Mouse (Mus musculus): Measurements from ENCODE around the gene Arpp21. TPM values are rescaled to one million over a fixed set of nuclear protein-coding genes. Genes with fewer than 3 reads are reported as not detected.
"Not testable (repeated sequence)": the region's sequence is repeated elsewhere in the genome, so short reads cannot be mapped to it uniquely, and the experiment has no call there.

The Arpp21 gene
- total and polyA plus RNA-seq, 3 experiments: 0.99 to 1.3 (median 1.0) TPM

DNA sequence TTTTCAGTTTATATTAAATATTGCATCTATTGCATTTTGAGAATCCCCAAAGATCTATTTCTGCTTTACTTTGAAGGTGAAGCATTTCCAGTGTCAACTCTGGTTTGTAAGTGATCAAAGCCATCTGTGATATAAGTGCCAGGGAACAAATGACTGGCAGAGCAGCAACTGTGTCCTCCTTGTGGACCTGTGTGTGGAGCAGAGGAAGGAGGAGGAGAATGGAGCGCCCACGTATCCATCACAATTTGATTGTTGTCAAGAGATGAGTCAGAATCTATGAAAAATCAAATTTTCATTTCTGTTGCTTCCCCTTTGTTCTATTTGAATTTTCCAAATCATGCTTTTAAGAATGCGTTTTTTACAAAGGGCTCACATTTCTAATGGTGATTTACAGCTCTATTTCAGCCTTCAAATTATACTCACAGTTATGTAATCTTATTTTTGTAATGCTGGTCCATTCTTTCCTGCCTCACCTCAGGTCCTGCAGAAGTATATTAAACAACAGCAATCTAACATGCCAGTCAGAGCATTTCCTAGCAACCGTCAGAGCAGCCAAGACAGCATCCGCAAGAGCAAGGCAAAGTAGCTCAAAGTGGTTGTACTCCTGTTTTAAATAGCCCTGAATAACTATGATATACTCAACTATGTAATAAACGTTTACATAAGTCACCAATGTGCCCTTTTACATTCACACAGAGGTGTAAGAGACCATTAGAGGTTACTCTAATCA is 174.9 kb downstream of the Arpp21 start:
- no peak for TF ChIP-seq EP300 (IDR thresholded peaks at IDR 0.05; ENCODE audit: insufficient read depth, low read depth, low read length)
- TF ChIP-seq CTCF (IDR thresholded peaks at IDR 0.05): no peak
- Histone ChIP-seq H3K4me1 (ENCODE audit: control insufficient read depth, insufficient read depth, low read length) (no peaks in the 10 kb centered on the region), H3K36me3 (ENCODE audit: control insufficient read depth, insufficient read depth, low read length) (no peaks in the 10 kb centered on the region), H3K4me3 (no peak overlapping the region), H3K27ac (no peak overlapping the region), H3K79me2 (replicated peaks; ENCODE audit: control insufficient read depth, insufficient read depth, low read length) (no peaks in the 10 kb centered on the region), H3K27me3 (ENCODE audit: control insufficient read depth, insufficient read depth, low read length) (no peaks in the 10 kb centered on the region), H3K9ac (ENCODE audit: low read depth, low read length) (no peak overlapping the region)
- intact Hi-C loops (cut with DNase I): no loop called here
- DNase-seq: no peak
- 67% methylated on average over 6 of the region's 6 CpGs for WGBS

DNA sequence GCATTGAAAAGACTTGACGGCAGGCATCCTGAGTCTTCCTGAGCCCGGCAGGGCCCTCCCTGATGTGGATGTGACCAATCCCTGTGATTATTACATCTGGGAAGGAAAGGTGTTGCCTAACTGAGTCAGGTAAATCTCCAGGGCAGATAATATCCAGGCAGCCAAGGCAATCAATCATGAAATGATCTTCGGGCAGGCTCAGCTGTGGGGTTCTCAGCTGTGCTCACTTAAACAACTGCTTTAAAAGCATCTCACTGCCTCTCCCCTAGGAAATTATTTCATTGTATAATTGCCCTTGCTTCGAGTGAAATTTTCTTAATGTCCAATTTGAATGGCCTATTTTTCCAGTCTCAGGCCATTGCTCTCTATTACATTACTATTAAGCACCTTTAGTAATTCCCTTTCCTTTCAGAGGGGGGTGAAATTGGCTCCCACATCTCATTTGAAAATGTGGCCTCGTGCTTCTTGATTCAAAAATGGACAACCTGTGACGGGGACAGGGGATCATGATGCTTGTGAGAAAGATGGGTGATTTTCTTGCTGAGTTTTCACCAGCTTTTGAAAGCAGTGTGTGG is 180.8 kb downstream of the Arpp21 start:
- Histone ChIP-seq H3K27me3 (ENCODE audit: control insufficient read depth, insufficient read depth, low read length) (no peaks in the 10 kb centered on the region), H3K4me3 (no peak overlapping the region), H3K9ac (ENCODE audit: low read depth, low read length) (no peak overlapping the region), H3K4me1 (ENCODE audit: control insufficient read depth, insufficient read depth, low read length) (no peaks in the 10 kb centered on the region), H3K36me3 (ENCODE audit: control insufficient read depth, insufficient read depth, low read length) (no peaks in the 10 kb centered on the region), H3K27ac (no peak overlapping the region), H3K79me2 (replicated peaks; ENCODE audit: control insufficient read depth, insufficient read depth, low read length) (no peaks in the 10 kb centered on the region)
- DNase-seq: no peak
- intact Hi-C loops (cut with DNase I): no loop called here
- WGBS: 81% methylated on average over 6 of the region's 6 CpGs
- no peak for TF ChIP-seq POLR2A (IDR thresholded peaks at IDR 0.05; ENCODE audit: insufficient read depth, low read depth, low read length)
- no peak for TF ChIP-seq CTCF (IDR thresholded peaks at IDR 0.05)
- no peak for TF ChIP-seq EP300 (IDR thresholded peaks at IDR 0.05; ENCODE audit: insufficient read depth, low read depth, low read length)

- TF ChIP-seq EP300 (IDR thresholded peaks at IDR 0.05; ENCODE audit: insufficient read depth, low read depth, low read length): no peak
- no peak for TF ChIP-seq POLR2A (IDR thresholded peaks at IDR 0.05; ENCODE audit: insufficient read depth, low read depth, low read length)
- TF ChIP-seq CTCF (IDR thresholded peaks at IDR 0.05): no peak
Measured at GRCm38 (mm10) chr9:112047903-112048467, 187.8 kb downstream of the Arpp21 start.

DNA sequence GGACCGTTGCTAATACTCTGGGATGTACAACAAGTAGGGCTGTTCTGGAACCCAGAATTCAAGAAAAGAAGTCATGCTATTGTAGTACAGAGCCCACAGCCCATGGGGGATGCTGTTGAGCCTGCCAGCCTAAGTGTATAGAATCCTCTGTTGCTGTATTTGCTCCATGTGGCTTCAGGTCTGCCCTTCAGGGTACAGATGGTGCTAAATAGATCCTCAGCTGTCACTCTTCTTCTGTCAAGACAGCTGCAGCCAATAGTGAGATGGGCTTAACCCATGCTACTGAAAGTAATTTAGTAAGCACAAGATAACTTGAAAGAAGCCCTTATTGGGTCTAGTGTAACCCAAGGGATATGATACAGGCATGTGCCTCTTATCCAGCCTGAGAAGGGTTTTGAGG is 195.2 kb downstream of the Arpp21 start:
- no peak overlapping the region for H3K4me3 ChIP-seq
- WGBS: 67% methylated on average over 1 of the region's 1 CpGs
- intact Hi-C loops (cut with DNase I): no loop called here
- TF ChIP-seq POLR2A (IDR thresholded peaks at IDR 0.05; ENCODE audit: insufficient read depth, low read depth, low read length) (no peak), EP300 (IDR thresholded peaks at IDR 0.05; ENCODE audit: insufficient read depth, low read depth, low read length) (no peak), CTCF (IDR thresholded peaks at IDR 0.05) (no peak)
- H3K27ac ChIP-seq: no peak overlapping the region
- no peak overlapping the region for H3K9ac ChIP-seq (ENCODE audit: low read depth, low read length)
- H3K27me3 ChIP-seq (ENCODE audit: control insufficient read depth, insufficient read depth, low read length): no peaks in the 10 kb centered on the region
- no peaks in the 10 kb centered on the region for H3K79me2 ChIP-seq (replicated peaks; ENCODE audit: control insufficient read depth, insufficient read depth, low read length)
- no peaks in the 10 kb centered on the region for H3K4me1 ChIP-seq (ENCODE audit: control insufficient read depth, insufficient read depth, low read length)
- no peaks in the 10 kb centered on the region for H3K36me3 ChIP-seq (ENCODE audit: control insufficient read depth, insufficient read depth, low read length)
- DNase-seq: no peak

More at GRCm38 (mm10) chr9:112047903-112048467, 187.8 kb downstream of the Arpp21 start:
- no peak for DNase-seq
- Histone ChIP-seq H3K79me2 (replicated peaks; ENCODE audit: control insufficient read depth, insufficient read depth, low read length) (no peaks in the 10 kb centered on the region), H3K9ac (ENCODE audit: low read depth, low read length) (no peak overlapping the region), H3K27ac (no peak overlapping the region), H3K4me3 (no peak overlapping the region), H3K4me1 (ENCODE audit: control insufficient read depth, insufficient read depth, low read length) (no peaks in the 10 kb centered on the region), H3K36me3 (ENCODE audit: control insufficient read depth, insufficient read depth, low read length) (no peaks in the 10 kb centered on the region), H3K27me3 (ENCODE audit: control insufficient read depth, insufficient read depth, low read length) (no peaks in the 10 kb centered on the region)
- 77% methylated on average over 9 of the region's 9 CpGs for WGBS
- intact Hi-C loops (cut with DNase I): no loop called here

DNA sequence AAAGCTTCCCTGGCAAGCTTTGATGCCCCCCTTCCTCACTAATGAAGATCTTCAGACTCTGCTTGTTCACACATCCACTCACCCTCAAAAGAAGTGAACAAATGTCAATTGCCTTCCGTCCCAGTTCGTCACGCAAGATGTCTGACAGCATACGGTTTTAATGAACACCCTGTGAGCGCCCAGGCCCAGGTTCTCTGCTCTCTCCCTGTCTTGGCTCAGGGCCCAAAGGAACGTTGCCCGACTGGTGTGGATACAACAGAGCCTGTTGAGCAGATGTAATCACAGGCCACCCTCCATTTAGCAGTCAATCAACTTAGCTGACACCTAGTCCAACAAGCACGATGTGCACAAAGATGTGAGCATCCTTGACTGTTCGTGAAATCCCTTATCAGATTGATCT is 198.0 kb downstream of the Arpp21 start:
- intact Hi-C loops (cut with DNase I): no loop called here
- Histone ChIP-seq H3K4me1 (ENCODE audit: control insufficient read depth, insufficient read depth, low read length) (no peaks in the 10 kb centered on the region), H3K27ac (no peak overlapping the region), H3K9ac (ENCODE audit: low read depth, low read length) (no peak overlapping the region), H3K36me3 (ENCODE audit: control insufficient read depth, insufficient read depth, low read length) (no peaks in the 10 kb centered on the region), H3K27me3 (ENCODE audit: control insufficient read depth, insufficient read depth, low read length) (no peaks in the 10 kb centered on the region), H3K4me3 (no peak overlapping the region), H3K79me2 (replicated peaks; ENCODE audit: control insufficient read depth, insufficient read depth, low read length) (no peaks in the 10 kb centered on the region)
- TF ChIP-seq POLR2A (IDR thresholded peaks at IDR 0.05; ENCODE audit: insufficient read depth, low read depth, low read length) (no peak), EP300 (IDR thresholded peaks at IDR 0.05; ENCODE audit: insufficient read depth, low read depth, low read length) (no peak), CTCF (IDR thresholded peaks at IDR 0.05) (no peak)
- DNase-seq: no peak
- 69% methylated on average over 9 of the region's 9 CpGs for WGBS

- H3K36me3 ChIP-seq (ENCODE audit: control insufficient read depth, insufficient read depth, low read length); H3K4me3 ChIP-seq; H3K79me2 ChIP-seq (replicated peaks; ENCODE audit: control insufficient read depth, insufficient read depth, low read length); H3K4me1 ChIP-seq (ENCODE audit: control insufficient read depth, insufficient read depth, low read length); intact Hi-C loops (cut with DNase I); H3K27ac ChIP-seq; H3K27me3 ChIP-seq (ENCODE audit: control insufficient read depth, insufficient read depth, low read length); H3K9ac ChIP-seq (ENCODE audit: low read depth, low read length); DNase-seq: not testable (repeated sequence)
- 37% methylated on average over 3 of the region's 10 CpGs for WGBS
Measured at GRCm38 (mm10) chr9:112033840-112034239, 201.9 kb downstream of the Arpp21 start.

Measured in heart, adult 2 months (tissue).